Mouse (Mus musculus) cerebellum, adult 18-20 months (tissue): ENCODE measurements around the gene Kcnmb3.

Source experiments
- DNase-seq, 2 experiments: peaks; one replicate each; pipeline ENCODE4 v3.0.0; 2021

Gene Kcnmb3

DNA sequence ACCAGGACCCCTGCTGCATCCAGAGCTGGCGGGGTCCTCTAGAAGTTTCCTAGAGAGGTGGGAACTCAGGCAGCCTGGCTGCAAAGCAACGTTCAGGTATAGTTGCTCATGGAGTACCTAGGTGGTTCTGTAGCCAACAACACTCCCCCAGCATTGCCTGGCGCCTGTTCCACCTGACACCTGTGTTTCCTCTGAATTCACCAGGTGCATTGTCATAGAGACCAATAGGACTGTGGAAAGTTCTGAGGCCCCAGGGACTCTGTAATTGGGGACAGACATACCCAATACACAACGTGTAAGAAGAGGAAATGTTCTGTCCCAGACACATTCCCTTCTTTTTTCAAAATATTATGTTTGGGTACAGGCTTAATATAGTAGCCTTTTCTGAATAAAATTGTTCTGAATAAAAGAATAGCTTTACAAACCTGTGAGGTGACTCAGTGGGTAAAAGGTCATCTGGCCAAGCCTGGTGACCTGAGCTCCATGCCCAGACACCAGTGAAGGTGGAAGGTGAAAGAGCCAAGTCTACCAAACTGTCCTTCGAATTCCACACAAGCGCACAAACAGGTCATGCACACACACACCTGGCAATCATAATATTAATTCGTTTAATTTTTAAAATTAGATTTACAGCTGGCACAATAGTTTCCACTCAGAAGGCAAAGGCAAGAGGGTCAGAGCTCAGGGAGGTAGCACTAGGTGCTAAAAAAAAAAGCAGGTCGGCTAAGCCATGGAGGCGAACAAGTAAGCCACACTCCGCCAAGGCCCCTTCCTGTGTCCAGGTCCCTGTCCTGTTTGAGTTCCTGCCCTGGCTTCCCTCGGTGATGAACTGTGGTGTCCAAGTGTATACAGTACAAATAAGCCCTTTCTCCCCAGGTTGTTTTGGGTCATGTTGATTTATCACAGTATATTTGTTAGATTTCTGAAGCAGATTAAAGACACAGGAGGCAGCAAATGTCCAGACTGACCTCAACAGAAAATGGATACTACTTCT, at the start of gene Kcnmb3:
Gene Kcnmb3, minus strand, starts transcription at position 135 of the 994 bp plus-strand sequence.
- DNase-seq = no peak

DNA sequence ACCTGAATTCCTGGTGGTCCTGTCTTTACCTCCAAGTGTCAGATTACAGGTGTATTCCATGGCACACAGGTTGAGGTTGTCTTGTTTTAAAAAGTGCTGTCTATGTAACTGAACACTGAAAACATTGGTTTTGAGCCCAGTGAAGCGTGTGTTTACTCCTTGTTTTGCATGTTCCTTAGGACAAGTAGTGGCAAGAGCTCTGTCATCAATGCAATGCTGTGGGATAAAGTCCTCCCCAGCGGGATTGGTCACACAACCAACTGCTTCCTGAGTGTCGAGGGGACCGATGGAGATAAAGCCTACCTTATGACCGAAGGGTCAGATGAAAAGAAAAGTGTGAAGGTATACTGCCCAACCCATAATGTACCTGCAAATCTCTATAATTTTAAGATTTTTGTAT, 46.1 kb upstream of the Kcnmb3 start:
- no peak for DNase-seq

DNA sequence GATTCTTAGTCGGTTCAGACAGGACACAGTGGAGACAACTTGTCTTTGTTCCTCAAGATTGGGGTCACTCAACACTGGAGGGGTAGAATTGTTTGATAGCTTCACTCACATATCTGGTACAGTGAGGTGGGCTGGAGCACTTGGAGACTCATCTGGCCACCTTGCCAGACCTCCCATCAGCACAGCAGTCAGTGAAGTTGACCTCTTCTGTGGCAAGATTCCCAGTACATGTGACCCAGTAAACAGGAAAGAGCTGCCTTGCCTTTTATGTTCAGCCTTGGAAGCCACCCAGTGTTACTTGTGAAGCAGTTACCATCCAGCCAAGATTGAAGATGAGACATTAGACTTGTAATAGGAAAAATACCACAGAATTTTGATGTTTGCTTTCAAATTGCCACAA, 45.5 kb upstream of the Kcnmb3 start:
- peak; percentile 42 to 57 for DNase-seq

DNA sequence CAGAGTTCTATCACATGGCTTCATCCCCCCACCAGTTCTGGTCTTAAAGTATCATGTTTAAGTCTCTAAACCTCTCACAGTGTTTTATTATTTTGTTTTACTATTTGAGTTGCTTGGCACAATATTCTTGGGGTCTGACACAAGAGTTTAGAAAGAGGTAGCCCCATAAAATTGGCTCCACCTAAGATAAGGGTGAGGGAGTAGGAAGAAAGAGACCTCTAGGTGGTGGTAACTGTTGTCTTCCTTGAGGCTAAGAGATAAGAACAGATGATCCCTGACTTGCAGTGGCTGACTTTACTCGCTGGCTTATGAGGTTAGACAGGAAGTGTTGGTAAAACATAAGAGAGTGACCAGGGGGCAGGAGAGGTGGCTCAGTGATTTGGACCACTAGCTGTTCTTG, 43.7 kb upstream of the Kcnmb3 start:
- DNase-seq = no peak

DNA sequence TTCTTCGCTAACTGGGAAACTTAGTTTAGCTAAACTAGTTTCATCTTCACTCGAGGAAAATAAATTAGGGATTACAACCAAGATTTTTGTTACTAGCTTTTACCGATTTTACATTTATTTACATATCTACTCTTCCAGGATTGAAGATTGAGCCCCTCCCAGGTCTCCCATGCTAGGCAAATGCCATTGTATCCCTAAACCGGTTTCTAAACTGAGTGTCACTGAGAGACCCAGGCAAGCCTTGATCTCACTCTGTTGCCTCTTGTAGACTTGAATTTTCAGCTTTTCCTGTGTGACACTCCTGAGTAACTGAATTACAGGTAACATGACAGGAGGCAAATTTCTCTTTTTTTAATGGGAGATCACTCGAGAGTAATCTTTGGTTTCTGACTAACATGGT, 38.0 kb upstream of the Kcnmb3 start:
- DNase-seq = no peak

DNA sequence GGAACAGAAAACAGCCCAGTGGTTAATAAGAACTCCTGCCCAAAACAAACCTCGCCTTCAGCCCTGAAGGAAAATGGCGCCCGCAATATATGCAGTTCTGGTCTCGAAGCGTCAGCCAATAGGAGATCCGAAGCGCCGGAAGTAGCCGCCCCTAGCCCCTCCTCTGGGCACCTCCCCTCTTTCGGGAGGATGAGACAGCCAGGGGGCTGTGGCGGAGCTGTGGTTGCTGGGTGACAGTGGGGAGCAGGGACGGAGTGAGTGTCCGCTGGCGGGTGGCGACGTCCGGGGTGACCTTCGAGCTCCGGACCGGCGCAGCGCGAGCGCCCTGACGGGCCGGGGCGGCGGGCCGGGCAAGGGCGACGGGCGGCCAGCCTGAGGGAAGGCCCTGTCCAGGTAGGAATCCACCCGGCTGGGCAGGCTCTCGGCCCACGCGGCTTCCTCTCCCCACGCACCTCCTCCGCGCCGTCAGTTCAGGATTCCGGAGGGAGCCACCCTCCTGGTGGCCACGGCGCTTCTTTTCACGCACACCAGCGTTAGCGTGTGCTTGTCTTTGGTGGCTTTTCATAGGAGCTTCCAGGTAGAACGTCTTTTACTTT, 37.4 kb upstream of the Kcnmb3 start, which contains the start of gene Mfn1:
Gene Mfn1, plus strand, starts transcription at position 163 of the 596 bp plus-strand sequence.
- peak; percentile 90 to 95 for DNase-seq

DNA sequence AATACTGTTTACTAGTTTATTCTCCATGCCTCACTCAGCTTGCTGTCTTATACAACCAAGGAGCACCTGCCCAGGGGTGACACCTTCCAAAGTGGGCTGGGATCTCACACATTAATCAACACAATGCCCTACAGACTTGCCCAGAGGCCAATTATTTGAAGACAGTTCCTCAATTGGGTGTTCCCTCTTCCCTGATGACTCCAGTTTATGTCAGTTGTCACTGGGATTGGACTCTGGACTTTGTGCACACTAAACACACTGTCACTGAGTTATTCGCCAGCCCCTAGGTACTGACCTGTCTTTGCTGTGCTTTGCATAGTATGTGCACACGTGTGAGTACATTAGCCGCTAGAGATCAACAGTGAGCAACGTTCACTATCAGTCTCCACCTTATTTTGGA, 35.1 kb upstream of the Kcnmb3 start:
- no peak for DNase-seq

DNA sequence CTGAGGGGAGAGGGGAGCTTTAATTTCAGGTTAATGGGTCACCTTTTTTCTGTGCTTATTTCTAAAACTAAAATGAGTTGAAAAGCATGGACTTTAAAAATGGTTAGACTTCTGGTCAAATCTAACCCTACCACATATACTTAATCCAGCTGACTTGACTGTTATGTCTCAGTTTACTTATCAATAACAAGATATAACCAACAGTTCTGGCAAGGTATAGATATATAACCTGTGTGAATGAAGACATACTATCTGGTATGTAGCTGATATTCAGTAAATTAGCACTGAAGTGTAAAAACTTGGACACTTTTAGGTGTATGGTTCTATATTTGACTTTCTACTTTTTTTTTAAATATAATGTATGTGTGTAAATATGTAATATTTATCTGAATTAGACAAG, 21.5 kb upstream of the Kcnmb3 start:
- DNase-seq = no peak

DNA sequence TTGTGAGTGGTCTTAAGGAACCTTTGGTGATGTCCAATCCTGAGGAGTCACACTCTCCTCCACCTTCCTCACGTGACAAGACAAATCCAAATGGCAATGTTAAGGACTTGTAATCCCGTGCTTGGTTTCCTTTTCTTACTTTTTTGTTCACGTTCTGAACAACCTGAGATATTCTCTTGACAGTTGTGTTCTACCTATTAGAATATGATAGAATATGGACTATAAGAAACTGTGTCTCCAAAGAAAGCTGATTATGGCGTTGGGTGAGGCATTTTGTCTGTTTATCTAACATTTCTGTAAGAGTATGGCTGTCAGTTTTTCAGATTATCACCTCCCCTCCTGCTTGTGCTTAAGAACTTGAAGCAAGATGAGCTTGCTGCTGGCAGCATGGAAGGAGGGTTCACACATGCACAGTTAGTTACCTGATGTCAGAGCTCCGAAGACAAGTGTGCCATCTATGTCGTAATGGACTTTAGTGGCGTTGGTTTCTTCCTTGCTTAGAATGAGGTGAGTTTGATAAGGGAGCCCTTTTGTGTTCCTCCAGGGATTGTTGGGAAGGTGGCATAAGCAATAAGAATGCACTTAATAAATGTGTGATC, 20.8 kb upstream of the Kcnmb3 start:
- no peak for DNase-seq

DNA sequence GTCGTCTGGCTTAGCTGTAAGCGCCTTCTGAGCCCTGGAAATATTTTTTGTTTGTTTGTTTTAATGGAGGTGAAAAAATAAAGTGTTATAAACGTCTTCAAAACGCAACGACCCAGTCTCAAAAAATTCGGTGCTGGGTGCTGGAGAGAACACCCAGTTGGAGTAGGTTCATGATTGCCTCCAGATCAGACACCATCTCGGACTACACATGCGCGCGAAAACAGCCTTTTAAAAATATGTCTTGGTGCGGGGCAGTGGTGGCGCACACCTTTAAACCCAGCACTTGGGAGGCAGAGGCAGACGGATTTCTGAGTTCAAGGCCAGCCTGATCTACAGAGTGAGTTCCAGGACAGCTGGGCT, 19.1 kb upstream of the Kcnmb3 start:
- peak; percentile 44 to 51 for DNase-seq

DNA sequence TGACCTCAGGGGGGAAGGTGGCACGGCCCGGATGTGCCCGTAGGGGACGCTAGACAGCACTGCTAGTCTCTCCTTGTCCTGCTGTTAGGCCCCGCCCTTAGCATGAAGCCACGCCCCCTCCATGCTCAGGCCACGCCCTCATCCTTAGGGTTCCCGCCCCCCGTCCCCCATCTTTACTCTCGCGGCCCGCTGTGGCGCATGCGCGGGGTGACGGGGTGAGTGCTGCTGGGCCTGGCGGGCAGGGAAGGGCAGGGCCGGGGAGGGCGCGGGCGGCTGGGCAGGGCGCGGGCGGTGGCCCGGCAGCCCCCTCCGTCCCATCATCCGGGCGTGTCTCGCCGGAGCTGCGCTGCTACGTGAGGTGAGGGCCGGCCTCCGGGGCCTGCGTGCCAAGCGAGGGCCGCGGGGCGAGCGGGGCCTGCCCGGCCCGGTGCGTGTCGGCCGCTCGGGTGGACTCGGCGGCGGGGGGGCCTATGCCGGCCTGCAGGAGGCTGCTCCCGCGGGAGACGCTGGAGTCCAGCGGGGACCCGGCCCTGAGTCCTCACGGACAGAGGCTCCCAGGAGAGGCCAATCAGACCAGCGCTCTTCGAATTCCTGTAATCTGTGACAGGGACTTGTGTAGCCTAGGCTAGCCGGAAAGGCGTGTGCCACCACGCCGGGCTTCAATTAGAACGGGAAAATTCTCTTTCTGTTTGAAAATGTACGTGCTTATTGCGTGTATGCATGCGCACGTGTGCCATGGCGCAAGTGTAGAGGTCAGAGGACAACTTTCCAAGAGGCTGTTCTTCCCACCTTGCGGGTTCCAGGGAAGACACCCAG, 18.6 kb upstream of the Kcnmb3 start:
- peak; percentile 92 to 96 for DNase-seq

DNA sequence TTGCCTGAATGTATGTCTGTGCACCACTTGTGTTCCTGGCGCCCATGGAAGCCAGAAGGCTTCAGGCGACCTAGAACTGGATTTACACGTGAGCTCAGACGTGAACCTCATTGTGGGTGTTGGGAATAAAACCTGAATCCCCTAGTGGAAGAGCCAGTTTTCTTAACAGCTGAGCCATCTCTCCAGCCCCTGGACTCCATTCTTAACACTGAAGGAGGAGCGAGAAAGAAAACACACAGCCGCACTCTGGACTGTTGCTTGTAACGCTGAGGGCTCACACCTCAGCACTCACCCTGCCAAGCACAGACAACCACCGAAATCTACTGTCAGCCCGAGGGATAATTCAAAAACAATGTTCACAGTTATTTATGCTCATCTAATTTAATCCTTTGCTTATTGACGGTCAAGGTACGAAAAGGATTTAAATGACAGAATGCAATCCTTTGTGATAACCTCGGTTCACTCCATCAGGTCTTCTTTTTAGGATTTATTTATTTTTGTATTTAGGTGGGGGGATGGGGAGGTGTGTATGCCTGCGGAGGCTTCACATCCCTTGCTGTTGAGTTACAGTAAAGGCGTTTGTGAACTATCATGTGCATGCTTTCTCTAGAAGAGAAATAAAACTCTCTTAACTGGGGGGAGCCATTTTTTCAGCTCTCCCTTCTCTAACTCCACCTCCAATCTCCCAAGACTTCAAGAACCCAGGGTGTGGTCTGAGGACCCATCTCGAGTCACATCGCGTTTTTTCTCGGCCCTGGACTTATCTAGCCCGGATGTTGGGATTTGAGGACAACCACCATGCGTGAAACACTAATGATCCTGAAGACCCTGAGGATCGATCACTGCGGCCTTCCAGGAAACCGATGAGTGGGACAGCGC, 17.7 kb upstream of the Kcnmb3 start, which contains the start of gene Zfp639:
Gene Zfp639, plus strand, starts transcription at position 764 of the 879 bp plus-strand sequence.
- no peak for DNase-seq

DNA sequence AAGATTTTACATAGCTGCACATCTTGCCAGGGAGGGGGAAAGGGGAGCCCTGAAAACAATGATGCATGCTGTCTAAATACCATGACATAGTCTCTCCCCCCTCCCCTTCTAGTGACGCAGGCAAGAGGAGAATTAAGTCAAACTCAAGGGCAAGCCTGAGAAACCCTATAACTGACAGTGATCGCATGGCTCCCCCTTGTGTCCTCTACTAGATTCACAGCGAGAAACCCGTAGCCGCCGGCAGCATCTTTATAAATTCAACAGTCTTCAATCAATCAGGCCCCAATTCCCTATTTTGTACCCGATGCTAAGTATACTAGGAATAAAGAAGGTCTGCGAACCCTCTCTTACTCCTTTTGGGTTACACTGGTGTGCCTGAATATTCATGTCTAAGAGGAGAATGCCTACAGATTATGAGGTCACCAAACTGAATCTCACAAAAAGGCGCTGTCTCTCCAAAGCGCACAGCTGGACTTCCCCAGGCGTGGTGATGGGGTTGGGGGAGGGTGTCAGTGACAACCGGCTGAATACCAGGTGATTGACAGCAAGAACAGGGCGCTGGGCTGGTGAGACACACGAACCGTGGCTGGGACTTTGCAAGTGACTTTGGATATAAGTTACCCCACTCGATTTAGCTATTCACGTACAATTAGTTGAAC, 16.8 kb upstream of the Kcnmb3 start:
- peak; percentile 74 to 75 for DNase-seq

DNA sequence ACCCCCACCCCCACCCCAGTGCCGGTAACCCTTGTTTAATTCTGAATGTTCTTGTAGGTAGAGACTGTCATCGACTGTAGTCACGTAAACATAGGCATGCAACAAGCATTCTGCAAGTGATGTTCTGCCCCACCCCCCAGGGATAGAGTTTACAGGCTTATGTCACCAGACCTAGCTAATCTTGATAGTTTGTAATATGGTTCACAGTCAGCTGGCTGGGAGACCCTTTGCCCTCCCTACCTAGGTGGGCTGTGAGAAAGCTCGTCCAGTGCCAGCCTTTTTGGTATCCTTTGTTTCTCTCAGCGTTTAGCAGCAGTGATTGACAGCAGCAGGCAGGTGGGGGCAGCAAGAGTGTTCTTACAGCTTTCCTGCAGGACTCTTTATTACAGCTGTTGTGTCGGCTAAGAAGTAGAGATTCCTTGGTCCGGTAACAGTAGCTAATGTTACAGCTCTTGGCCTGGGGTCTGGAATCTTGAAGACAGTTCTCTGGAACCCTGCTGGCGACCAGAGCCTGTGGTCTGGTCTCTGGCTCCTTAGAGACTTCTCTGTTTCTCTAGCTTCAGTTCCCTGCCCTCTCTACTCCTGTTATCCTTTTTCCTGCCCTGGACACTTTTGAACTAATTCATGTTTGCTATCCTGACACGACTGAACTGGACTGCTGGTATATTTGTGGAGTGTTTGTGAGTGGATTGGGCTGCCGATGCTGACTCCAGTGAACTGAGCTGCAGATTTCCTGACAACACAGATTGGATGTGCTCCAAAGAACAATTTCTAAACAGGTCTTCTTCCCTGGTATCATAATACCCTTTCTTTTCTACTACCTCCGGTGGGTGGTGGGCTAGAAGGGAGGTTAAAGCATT, 14.6 kb upstream of the Kcnmb3 start:
- no peak for DNase-seq

DNA sequence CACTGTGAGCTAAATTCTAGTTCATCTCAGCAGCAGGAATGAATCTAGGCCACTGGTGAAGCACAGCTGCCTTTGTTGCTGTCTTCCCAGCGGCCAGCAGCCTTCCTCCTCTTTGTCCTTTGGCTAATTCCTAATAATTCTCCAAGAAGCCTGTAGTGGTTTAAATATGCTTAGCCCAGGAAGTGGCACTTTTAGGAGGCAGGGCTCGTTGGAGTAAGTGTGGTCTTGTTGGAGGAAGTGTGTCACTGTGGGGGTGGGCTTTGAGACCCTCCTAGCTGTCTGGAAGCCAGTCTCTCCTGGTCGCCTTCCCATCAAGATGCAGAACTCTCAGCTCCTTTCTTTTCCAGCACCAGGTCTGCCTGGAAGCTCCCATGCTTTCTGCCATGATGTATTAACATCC, 13.8 kb upstream of the Kcnmb3 start:
- no peak for DNase-seq

DNA sequence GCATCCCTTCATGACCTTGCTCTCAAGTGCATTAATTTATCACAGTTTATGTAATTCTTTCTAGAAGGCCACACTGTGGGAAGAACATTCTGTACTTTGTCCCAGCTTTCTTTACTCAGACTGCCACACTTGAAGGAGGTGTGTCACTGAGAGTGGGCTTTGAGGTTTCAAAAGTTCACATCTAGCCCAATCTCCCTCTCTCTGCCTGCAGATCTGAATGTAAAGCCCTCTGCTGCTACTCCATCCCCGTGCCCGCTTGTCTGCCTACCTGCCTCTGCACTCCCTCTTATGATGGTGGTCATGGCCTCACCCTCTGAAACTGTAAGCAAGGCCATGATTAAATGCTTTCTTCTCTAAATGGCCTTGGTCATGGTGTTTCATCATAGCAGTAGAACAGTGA, 8.3 kb upstream of the Kcnmb3 start:
- no peak for DNase-seq

DNA sequence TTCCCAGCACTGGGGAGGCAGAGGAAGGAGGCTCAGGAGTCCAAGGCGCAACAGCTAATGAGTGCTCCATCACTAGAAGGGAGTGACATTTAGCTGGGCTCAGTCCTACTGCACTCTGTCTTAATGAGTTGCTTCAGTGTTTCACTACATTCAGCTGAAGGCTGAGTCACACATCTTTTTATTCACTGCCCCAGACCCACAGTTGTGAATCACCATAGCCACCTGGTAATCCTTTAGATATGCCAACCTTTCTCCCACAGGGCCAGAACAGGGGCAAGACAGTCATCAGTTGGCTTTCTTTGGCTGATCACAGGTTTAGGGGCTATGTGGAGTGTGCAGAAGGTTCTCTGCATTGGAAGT, 4.7 kb upstream of the Kcnmb3 start:
- DNase-seq = no peak

DNA sequence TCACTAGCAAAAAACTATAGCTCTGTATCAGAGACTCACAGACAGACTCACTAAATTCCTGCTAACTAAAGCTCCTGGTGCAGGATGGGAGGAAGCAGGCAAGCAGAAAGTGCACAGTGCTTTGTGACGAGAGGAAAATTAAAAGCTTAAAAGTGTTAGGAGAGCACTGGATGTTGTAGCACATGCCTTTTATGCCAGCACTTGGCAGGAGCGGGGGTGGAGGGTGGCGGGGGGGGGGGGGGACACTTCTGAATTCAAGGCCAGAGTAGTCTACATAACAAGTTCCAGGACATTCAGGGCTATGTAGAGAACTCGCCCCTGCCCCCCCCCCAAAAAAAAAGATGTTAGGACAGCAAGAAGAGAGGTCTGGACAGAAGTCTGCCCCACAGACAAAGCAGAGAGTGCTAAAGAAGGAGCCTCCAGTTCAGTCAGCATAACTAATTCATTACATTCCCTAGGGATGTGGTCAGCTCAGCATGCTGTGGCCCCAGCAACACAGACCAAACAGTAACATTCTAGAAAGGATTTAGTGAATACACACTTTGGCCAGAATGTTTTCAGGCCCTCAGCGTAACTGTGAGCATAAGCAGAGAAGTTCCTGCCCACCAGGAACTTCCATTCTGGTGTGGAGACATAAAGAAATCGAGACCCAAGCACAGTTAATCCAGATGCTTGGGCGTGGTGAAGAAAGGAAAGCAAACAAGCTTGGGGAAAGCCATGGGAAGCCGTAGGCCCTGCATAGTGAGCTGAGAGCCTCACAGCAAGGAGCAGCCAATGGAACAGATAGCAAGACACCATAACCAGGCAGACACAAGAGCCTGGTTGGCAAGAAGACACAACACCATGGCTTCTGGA, 4.1 kb upstream of the Kcnmb3 start:
- DNase-seq = no peak

DNA sequence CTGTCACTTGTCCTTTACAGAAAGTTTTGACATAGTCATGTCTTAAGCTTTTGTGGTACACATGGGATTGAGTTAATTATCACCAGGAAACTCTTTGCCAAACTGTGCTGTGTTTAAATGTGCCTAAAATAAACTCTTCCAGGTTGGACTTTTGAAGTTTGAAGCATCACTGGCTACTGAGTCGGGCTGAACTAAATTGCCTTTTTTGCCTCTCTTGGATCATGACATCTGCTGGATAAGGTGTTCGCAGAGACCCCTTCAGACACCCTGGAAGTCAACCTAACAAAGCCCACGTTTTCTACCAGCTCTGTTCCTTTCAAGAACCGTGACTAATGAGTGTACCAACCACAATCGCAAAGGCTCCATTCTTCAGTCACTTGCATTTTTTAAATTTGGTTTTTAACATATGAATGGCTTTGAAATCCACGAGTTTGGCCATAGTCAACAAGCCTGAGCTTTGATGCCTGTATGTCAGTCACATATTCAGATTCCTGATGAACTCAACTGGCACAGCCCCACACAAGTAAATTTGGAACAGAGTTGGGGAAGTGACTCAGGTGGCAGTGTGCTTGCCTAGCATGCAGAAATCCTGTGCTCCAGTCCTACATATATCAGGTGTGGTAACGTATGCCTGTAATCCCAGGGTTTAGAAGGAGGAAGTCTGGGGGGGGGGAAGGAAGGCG, 3.2 kb upstream of the Kcnmb3 start:
- no peak for DNase-seq
